Mouse (Mus musculus) embryonic facial prominence, embryonic 10.5 days (tissue): ENCODE results near the gene Eid2b. TPM values are rescaled to one million over a fixed set of nuclear protein-coding genes. Genes with fewer than 3 reads are reported as not detected.

Experiments used
- DNase-seq: peaks from one replicate; pipeline ENCODE4 v3.0.0-alpha.2; 2017; ENCODE audit warnings: low spot score
- H3K27ac ChIP-seq: fragments of 300-500 bp; sonication (generic); replicated peaks from 2 replicates; pipeline ENCODE4 v1.5.1; 2016; ENCODE audit warnings: mild to moderate bottlenecking
- H3K27me3 ChIP-seq: fragments of 300-500 bp; sonication (generic); replicated peaks from 2 replicates; pipeline ENCODE4 v1.6.1; 2016; ENCODE audit warnings: low read depth, mild to moderate bottlenecking; ENCODE audit not compliant: poor library complexity, severe bottlenecking
- H3K36me3 ChIP-seq: fragments of 300-500 bp; sonication (generic); replicated peaks from 2 replicates; pipeline ENCODE4 v1.6.1; 2016; ENCODE audit warnings: mild to moderate bottlenecking, moderate library complexity
- H3K4me1 ChIP-seq: fragments of 300-500 bp; sonication (generic); 2 replicates; pipeline ENCODE4 v1.6.1; 2016
- H3K4me3 ChIP-seq: fragments of 300-500 bp; sonication (generic); 2 replicates; pipeline ENCODE4 v1.5.1; 2016; ENCODE audit warnings: mild to moderate bottlenecking, moderate library complexity
- H3K9me3 ChIP-seq: fragments of 300-500 bp; sonication (generic); 2 replicates; pipeline ENCODE4 v1.6.1; 2016; ENCODE audit warnings: mild to moderate bottlenecking
- WGBS: fragments of 180-500 bp; shearing (Covaris S2); methylation state at CpG from one replicate; pipeline ENCODE4 v1.1.7; 2016; 5-methylcytosine and 5-hydroxymethylcytosine counted together
- polyA plus RNA-seq: library from polyadenylated mRNA; unstranded; fragments of >200 nt; fragmentation: Nextera tagmentation; extraction: Ambion mirVana; gene quantifications from 2 replicates; pipeline ENCODE4 v1.2.1, GENCODE M21; 2016

Eid2b gene
- polyA plus RNA-seq, 1 experiment from 2014 or later, result 9.7 TPM

GRCm38 (mm10) chr7:28309737-28310136 lies 32.2 kb downstream of the Eid2b start:
- peaks cover 21% of the 10 kb centered on the region for H3K4me1 ChIP-seq
- peak overlapping the region; percentile 97; the same call in 1 of the 2 replicates for H3K4me3 ChIP-seq

GRCm38 (mm10) chr7:28311151-28311925 lies 33.8 kb downstream of the Eid2b start:
- peaks cover 21% of the 10 kb centered on the region for H3K4me1 ChIP-seq
- H3K27me3 ChIP-seq, result no peaks in the 10 kb centered on the region
- peak overlapping the region; percentile 93 for H3K27ac ChIP-seq
- H3K36me3 ChIP-seq, result peaks cover 69% of the 10 kb centered on the region
- no peak for DNase-seq
- H3K4me3 ChIP-seq, result peak overlapping the region; percentile 97
- 8% methylated on average over 35 of the region's 35 CpGs for WGBS
- no peaks in the 10 kb centered on the region for H3K9me3 ChIP-seq

More at GRCm38 (mm10) chr7:28309737-28310136, 32.2 kb downstream of the Eid2b start:
- WGBS, result 65% methylated on average over 9 of the region's 9 CpGs
- H3K27me3 ChIP-seq, result no peaks in the 10 kb centered on the region
- peaks cover 69% of the 10 kb centered on the region for H3K36me3 ChIP-seq
- no peaks in the 10 kb centered on the region for H3K9me3 ChIP-seq
- no peak for DNase-seq
- no peak overlapping the region for H3K27ac ChIP-seq

GRCm38 (mm10) chr7:28311926-28312543 lies 34.5 kb downstream of the Eid2b start, which contains the start of gene Timm50:
TSS of gene Timm50 (minus strand) at chr7:28312072.
- Histone ChIP-seq H3K36me3 (peaks cover 69% of the 10 kb centered on the region), H3K27ac (peak within 1 kb of the TSS; percentile 93), H3K4me1 (peaks cover 21% of the 10 kb centered on the region), H3K4me3 (peak within 1 kb of the TSS; percentile 97), H3K27me3 (no peaks in the 10 kb centered on the region), H3K9me3 (no peaks in the 10 kb centered on the region)
- under 1% methylated on average over 45 of the region's 45 CpGs for WGBS
- peak; percentile 97 for DNase-seq

DNA sequence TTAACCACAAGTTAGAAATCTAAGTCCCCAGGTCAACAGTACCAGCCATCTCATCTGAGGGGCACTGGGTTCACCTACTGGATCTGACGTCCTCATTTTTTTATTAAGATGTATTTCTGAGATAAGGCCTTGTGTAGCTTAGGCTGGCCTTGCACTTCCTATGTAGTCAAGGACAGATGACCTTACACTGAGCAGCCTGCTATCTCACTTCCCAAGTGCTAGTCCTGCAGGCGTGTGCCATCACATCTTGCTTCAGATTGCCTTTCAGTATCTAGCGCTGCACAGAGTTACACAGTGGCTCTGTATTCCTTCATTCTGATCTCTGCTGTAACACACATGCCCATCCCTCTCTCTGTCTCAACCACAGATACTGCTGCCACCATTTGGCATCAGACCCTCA lies 40.5 kb downstream of the Eid2b start:
- Histone ChIP-seq H3K27ac (no peak overlapping the region), H3K9me3 (no peaks in the 10 kb centered on the region), H3K36me3 (peaks cover 93% of the 10 kb centered on the region), H3K27me3 (no peaks in the 10 kb centered on the region), H3K4me3 (no peak overlapping the region), H3K4me1 (no peaks in the 10 kb centered on the region)
- 92% methylated on average over 3 of the region's 3 CpGs for WGBS
- no peak for DNase-seq

DNA sequence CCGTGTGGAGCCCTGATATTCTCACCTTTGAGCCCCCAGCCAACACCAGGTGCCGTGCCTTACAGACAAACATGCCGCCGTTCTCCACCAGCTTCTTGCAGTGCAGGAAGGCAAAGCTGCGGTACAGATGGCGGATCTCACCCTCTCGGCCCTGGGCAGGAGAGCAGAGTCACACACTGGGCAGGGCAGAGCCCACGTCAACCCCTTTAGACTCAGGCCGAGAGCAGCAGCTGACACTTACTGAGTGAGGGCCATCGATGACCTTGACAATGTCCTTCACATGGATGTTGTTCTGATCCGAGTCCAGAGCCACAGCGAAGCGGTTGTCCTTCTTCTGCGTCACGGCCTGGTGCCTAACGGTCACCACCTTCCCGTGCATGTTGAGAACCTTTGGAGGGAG lies 41.2 kb downstream of the Eid2b start:
- Histone ChIP-seq H3K9me3 (no peaks in the 10 kb centered on the region), H3K27me3 (no peaks in the 10 kb centered on the region), H3K27ac (no peak overlapping the region), H3K36me3 (peaks cover 100% of the 10 kb centered on the region), H3K4me3 (no peak overlapping the region), H3K4me1 (no peaks in the 10 kb centered on the region)
- WGBS, result 94% methylated on average over 17 of the region's 17 CpGs
- DNase-seq, result no peak

DNA sequence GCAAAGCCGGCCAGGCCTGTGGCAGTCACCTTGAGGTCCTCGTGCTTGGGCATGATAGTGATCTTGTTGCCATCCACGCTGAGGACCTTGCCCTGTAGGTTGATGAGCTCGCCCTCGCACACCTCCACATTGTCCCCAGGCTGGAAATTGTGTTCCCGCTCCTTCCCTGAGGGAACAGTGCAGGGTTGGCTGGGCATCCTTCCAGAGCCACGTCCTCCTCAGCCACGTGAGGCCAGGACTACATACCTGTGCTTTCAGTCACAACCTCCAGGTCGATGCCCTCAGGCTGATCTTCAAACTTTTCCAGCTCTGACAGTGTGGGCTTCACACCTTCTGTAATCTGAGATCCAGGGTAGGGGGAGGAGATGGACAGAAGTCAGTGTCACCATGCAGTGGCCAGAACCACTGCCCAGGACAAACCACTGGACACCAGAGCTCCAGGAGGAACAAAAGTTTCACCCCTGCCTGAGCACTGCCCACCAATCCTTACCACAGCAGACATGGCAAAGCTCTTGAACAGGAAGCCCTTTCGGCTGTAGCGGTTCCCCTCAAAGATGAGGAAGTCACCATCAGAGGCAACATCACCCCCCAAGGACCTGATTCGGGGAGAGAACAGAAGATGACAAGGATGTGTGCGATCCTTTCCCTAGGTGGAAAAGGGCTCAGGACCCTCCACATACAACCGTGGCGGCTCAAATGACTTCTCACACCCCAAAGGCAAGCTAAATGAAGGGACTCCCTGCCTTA lies 44.6 kb downstream of the Eid2b start:
- 92% methylated on average over 15 of the region's 15 CpGs for WGBS
- H3K36me3 ChIP-seq, result peaks cover 100% of the 10 kb centered on the region
- H3K27me3 ChIP-seq, result no peaks in the 10 kb centered on the region
- no peak overlapping the region for H3K4me3 ChIP-seq
- no peaks in the 10 kb centered on the region for H3K4me1 ChIP-seq
- no peak overlapping the region for H3K27ac ChIP-seq
- no peak for DNase-seq
- no peaks in the 10 kb centered on the region for H3K9me3 ChIP-seq

DNA sequence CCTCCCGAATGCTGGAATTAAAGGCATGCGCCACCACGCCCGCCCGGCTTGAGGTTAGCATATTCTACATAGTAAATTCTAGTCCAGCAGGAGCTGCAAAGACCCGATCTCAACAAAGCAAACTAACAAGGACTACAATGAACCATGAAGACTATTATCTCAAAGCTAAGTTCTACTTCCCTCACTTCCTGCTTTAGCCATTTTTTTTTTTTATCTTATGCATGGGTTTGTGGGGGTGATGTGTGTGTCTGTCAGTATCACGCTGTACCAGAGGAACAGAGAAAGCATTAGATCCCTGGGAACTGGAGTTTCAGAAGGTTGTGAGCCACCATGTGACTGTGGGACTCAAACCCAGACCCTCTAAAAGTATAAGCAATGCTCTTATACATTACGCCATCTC lies 47.8 kb downstream of the Eid2b start:
- Histone ChIP-seq H3K4me3 (no peak overlapping the region), H3K36me3 (peaks cover 100% of the 10 kb centered on the region), H3K9me3 (no peaks in the 10 kb centered on the region), H3K27me3 (no peaks in the 10 kb centered on the region), H3K4me1 (no peaks in the 10 kb centered on the region), H3K27ac (no peak overlapping the region)
- WGBS, result 94% methylated on average over 8 of the region's 8 CpGs
- no peak for DNase-seq

DNA sequence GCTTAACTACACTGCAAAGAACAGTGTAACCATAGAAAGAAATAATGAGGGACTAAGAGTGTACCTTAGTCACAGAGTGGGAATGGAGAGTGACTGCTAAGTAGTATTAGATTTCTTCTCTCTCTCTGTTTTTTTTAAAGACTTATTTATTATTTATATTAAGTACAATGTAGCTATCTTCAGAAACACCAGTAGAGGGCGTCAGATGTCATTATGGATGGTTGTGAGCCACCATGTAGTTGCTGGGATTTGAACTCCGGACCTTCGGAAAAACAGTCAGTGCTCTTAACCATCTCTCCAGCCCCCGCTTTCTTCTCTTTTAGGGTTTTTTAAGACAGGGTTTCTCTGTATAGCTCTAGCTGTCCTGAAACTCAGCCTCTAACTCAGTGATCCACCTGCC lies 48.9 kb downstream of the Eid2b start:
- no peak overlapping the region for H3K4me3 ChIP-seq
- H3K4me1 ChIP-seq, result no peaks in the 10 kb centered on the region
- 82% methylated on average over 4 of the region's 4 CpGs for whole genome bisulfite sequencing
- no peak for DNase-seq
- H3K36me3 ChIP-seq, result peaks cover 100% of the 10 kb centered on the region
- no peak overlapping the region for H3K27ac ChIP-seq
- no peaks in the 10 kb centered on the region for H3K9me3 ChIP-seq
- no peaks in the 10 kb centered on the region for H3K27me3 ChIP-seq

DNA sequence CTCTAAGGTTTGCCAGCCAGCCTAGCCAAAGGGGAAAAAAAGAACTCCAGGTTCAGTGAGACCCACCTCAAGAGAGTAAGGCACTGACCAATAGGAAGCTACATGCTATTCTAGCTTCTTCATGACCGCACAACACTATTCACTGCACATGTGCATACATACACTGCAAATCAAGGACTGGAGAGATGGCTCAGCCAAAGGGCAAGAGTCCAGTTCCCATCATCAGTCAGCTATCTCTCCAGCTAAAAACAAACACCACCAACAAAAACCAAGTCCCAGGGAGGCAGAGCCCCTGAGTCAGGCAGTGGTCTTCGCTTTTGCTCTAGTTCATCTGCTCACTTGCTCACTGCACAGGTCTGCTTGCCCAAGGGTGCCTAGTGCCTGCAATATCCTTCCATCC lies 50.7 kb downstream of the Eid2b start:
- H3K27ac ChIP-seq, result no peak overlapping the region
- no peaks in the 10 kb centered on the region for H3K9me3 ChIP-seq
- H3K27me3 ChIP-seq, result no peaks in the 10 kb centered on the region
- DNase-seq, result no peak
- H3K36me3 ChIP-seq, result peaks cover 99% of the 10 kb centered on the region
- 94% methylated on average over 2 of the region's 2 CpGs for WGBS
- H3K4me3 ChIP-seq, result no peak overlapping the region
- H3K4me1 ChIP-seq, result no peaks in the 10 kb centered on the region

Other genes with a start within 250 kb of the Eid2b start
- 416 and 431 TPM in 2 replicates for gene Psmc4, start 227.6 kb upstream of the Eid2b start, polyA plus RNA-seq
- 0.30 and 0.88 TPM in 2 replicates for gene Fcgbp, start 206.5 kb upstream of the Eid2b start, polyA plus RNA-seq
- 0.03 and 0.06 TPM in 2 replicates for gene 9530053A07Rik, start 148.3 kb upstream of the Eid2b start, polyA plus RNA-seq
- 171 and 181 TPM in 2 replicates for gene Fbl, start 108.0 kb upstream of the Eid2b start, polyA plus RNA-seq
- gene Dyrk1b, start 98.3 kb upstream of the Eid2b start, polyA plus RNA-seq, result 16.6 TPM in 2 replicates
- 2.0 and 2.7 TPM in 2 replicates for gene Eid2, start 9.9 kb upstream of the Eid2b start, polyA plus RNA-seq
- gene Selenov, start 13.4 kb downstream of the Eid2b start, polyA plus RNA-seq, result 0.18 and 0.49 TPM in 2 replicates
- gene Dll3, start 24.5 kb downstream of the Eid2b start, polyA plus RNA-seq, result 7.3 and 13.9 TPM in 2 replicates
- 215 and 243 TPM in 2 replicates for gene Timm50, start 34.3 kb downstream of the Eid2b start, polyA plus RNA-seq
- 122 and 124 TPM in 2 replicates for gene Supt5, start 61.0 kb downstream of the Eid2b start, polyA plus RNA-seq
- 1,023 and 1,043 TPM in 2 replicates for gene Rps16, start 72.9 kb downstream of the Eid2b start, polyA plus RNA-seq
- gene Plekhg2, start 94.9 kb downstream of the Eid2b start, polyA plus RNA-seq, result 93.4 and 101 TPM in 2 replicates
- 5.6 and 5.7 TPM in 2 replicates for gene Zfp36, start 102.5 kb downstream of the Eid2b start, polyA plus RNA-seq
- gene Med29, start 115.0 kb downstream of the Eid2b start, polyA plus RNA-seq, result 61.9 and 62.6 TPM in 2 replicates
- gene Paf1, start 115.2 kb downstream of the Eid2b start, polyA plus RNA-seq, result 88.3 and 89.0 TPM in 2 replicates
- gene Gmfg, start 159.7 kb downstream of the Eid2b start, polyA plus RNA-seq, result 6.9 and 7.1 TPM in 2 replicates
- gene Lrfn1, start 174.2 kb downstream of the Eid2b start, polyA plus RNA-seq, result 4.9 TPM in 2 replicates
- not detected in 2 replicates for gene Ifnl2, start 232.7 kb downstream of the Eid2b start, polyA plus RNA-seq
- gene Ifnl3, start 245.1 kb downstream of the Eid2b start, polyA plus RNA-seq, result not detected in 2 replicates